Mouse (Mus musculus): Measurements from ENCODE around the gene Cenpi.
"Not testable (repeated sequence)": the region's sequence is repeated elsewhere in the genome, so short reads cannot be mapped to it uniquely, and the experiment has no call there.

The Cenpi gene

GRCm38 (mm10) chrX:134307534-134308274 is at the start of gene Cenpi:
TSS of gene Cenpi (plus strand) at chrX:134308084.
- peak; percentile 36 for DNase-seq (ENCODE audit: low spot score)

- DNase-seq (ENCODE audit: low spot score) = no peak
These were observed 46.7 kb upstream of the Cenpi start for GRCm38 (mm10) chrX:134261191-134261590.

DNA sequence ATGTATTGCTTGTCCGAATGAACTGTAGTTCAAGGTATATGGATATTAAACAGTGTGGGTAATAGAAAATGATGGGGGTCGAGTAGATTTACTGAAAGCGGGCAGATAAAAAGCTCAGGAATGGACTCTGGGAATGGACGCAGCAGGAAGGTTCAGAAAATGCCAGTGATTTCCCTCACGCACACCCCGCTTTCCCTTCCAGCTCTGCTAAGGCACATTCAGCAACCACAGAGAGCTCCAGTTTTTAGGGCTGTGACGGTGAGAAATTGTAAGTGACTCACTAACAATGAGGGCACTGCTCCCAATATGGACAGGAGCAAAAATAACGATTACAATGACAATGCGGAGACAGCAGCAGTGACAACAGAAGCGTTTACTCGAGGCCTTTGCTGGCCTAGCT is 45.8 kb upstream of the Cenpi start:
- no peak for DNase-seq (ENCODE audit: low spot score)

GRCm38 (mm10) chrX:134275715-134276114 is 32.2 kb upstream of the Cenpi start:
- DNase-seq (ENCODE audit: low spot score) = no peak

DNA sequence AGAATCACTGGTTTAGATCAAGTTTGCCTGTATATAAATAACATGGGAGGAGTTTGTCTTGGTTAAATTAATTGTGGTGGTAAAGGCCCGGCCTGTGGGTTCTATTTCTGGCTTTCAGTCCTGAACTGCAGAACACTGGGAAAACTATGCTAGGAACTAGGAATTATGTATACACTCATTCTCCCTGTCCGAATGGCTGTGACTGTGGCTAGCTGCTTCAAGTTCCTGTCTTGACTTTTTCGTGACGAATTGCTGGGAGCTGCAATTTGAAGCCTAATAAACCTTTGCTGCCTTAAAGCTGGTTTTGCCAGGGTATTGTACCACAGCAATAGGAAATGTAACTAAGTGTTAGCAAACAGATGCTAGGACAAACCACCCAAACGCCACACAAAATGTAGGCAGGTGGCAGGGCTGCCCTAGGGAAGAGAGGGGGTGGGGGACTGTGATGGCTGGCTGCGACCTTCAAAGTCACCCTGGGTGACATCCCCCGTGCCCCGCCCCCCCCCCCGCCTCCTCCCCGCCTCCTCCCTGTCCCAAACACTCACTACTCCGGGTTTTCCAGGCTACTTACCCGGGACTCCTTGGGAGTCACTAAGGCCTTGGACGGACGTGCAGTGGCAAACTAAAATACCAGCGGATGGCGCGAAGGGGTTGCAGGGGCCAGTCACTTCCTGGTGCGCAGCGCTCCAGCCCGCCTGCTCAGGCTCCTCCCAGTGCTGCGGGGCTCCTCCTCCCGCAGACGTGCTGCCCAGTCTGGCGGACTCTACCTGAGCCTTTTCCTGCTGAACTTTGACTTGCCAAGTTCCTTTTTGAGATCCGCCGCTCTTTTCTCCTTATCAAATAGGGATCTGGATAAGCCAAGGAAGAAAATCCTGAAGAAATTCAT is 31.4 kb upstream of the Cenpi start, which contains the start of gene Trmt2b:
Gene Trmt2b, minus strand, starts transcription at position 710 of the 886 bp plus-strand sequence.
- peak; percentile 13 for DNase-seq (ENCODE audit: low spot score)

DNA sequence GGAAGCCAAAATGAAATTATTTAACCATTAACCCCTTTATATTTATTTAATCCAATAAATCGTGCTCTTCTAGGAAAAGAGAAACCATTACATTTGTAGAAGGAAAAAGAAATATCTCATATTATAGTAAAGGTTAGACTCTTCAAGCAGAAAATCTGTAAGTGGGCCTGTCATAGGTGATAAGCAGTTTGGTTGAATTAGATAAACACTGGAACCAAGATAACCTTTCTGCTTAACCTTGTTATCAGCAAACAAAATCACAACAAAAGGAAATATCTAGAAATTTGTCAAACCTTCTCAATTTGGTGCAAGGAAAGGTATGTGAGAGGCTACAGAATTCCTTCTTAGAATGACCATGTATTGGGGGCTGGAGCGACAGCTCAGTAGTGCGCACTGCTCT is 27.4 kb upstream of the Cenpi start:
- DNase-seq (ENCODE audit: low spot score) = no peak

DNA sequence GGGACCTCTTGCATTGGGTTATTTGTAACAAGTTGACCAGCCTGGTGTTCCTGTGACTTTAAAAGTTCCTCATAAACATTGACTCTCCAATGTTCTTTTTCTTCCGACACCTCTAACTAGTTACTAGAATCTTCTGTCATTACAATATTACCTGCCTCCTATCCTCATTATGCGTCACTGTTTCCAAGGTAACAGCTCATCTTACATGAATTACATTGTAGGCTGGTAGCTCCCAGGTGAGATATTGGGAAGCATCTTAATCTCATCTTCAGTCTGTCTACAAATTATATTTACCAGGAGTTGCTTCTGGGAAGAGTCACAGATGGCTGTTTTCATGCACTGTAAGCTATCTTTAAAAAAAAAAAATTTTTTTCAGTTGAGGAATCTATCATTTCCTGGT is 22.8 kb upstream of the Cenpi start:
- no peak for DNase-seq (ENCODE audit: low spot score)

GRCm38 (mm10) chrX:134285791-134286190 is 22.1 kb upstream of the Cenpi start:
- no peak for DNase-seq (ENCODE audit: low spot score)

DNA sequence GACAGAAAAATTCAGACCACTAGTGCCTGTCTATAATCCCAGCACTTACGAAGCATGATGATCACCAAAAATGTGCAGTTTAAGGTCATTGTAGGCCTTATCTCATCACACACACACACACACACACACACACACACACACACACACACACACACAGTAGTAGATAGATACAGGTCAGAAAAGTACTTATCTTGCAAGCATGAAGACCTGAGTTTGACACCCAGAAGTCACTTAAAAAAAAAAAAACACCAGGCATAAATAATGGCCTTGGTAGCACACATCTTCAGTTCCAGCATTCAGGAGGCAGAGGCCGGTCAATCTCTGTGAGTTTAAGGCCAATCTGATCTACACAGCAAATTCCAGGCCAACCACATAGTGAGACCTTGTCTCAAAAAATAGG is 20.6 kb upstream of the Cenpi start:
- DNase-seq (ENCODE audit: low spot score) = no peak

GRCm38 (mm10) chrX:134296301-134296700 is 11.6 kb upstream of the Cenpi start:
- no peak for DNase-seq (ENCODE audit: low spot score)

DNA sequence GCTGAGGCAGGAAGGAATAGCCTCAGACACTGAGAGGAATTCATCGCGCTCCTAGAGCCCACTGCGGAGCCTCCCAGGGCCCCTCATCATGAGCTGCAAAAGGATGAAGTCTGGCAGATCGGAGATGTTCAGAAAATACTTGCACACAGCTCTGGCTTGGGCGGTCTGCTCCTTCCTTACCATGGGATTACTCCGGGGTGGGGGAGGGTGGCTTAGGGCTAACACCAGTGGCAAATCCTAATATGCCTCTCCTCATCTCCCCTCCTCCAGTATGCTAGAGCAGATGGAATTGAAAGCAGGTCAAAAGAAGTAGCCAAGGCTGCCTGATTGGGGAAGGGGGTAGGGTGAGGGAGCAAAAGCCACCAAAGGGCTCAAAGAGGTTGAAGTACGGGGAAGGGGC is 11.1 kb upstream of the Cenpi start:
- DNase-seq (ENCODE audit: low spot score) = no peak

DNA sequence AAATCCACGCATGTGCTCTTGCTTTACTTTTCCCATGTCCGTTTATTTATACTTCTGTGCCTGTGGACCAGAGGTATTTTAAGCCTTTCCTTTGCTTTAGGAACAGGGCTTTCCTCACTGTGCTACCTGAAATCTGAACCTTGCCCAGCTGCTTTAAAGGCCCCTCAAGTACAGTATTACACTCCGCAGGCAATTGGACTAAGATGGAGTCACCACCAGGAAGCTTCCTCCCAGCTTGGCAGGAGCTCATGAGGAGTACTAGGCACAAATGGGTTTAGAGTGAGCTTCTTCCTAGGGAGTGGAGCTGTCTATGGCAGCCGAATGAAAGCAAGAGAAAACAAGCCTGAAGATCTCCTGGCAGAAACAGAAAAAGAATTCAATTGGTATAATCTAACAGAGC is 10.7 kb upstream of the Cenpi start:
- no peak for DNase-seq (ENCODE audit: low spot score)

DNA sequence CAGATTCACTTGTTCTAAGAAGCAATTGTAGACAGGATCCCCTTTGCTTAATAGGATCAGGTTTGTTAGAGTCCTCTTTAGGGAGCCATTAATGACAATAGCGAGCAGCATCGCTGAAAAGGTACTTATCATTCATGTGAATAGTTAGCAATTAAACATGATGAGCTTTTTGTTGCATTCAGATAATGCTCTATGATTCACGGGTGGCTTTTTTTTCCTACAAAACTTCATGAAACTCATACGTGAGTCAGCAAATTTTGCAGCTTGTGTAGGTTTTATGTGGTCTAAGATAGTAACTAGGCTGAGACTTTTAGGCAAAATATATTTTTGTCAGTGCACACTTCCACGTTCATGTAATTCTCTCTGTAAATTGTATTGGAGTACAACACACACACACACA is 7.7 kb upstream of the Cenpi start:
- DNase-seq (ENCODE audit: low spot score) = no peak

- DNase-seq (ENCODE audit: low spot score) = no peak
These were observed 4.6 kb upstream of the Cenpi start for GRCm38 (mm10) chrX:134303287-134303686.

DNA sequence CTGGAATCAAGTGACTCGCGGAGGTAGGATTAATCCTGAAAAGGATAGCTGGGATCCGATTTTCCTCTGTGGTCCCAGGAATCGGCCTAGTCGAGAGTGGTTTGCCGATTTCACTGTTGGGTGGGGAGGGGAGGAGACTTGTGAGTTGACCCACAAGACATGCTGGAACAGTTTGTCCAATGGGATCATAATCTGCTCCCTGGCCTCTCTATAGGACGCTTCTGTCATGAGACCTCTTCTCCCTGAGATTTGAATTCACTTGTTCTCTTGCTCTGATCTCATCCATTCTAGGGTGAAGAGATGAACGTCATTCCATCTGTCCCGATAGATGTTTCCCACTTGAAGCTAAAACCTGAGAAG is 371 bp downstream of the Cenpi start:
- no peak for DNase-seq (ENCODE audit: low spot score)

DNA sequence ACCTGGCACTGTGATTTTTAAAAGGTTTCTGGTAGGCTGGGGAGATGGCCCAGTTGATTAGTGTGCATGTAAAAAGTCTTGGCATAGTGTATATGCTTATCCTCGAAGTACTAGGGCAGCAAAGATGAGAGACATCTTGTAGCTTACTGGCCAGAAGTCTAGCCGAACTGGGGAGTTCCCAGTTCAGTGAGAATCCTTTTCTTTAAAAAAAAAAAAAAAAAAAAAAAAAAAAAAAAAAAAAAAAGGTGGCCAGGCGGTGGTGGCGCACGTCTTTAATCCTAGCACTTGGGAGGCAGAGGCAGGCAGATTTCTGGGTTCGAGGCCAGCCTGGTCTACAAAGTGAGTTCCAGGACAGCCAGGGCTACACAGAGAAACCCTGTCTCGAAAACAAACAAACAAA is 3.3 kb downstream of the Cenpi start:
- not testable (repeated sequence) for DNase-seq (ENCODE audit: low spot score)

DNA sequence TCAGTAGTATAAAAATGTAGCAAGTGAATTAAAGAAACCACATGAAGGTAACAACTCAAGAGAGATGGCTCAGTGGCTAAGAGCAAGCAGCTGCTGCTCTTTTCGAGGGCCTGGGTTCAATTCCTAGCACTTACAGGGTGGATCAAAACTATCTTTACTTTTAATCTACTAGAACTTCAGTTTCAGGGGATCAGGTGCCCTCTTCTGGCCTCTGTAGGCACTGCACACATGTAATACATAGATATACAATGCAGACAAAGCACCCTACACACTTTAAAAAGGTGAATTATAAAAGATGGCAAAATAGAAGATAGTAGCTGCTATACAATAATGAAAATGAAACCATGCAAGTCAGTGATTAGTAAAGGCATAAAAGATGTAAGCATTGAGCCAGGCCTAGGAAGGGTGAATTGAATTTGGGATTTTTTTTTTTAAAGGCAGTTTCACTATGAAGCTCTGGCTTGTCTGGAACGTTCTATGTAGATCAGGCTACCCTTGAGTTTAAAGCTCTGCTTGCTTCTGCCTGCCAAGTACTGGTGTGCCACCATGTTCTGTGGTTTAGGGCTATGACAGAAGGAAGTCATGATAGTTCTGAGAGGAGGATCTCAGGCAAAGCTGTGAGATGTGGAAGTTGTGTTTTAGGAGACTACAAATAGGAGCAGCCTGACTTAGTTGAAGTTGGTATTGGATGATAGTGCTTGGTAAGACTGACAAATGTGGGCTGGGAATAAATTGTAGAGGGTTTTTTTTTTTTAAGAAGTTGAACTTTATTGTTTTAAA is 11.5 kb downstream of the Cenpi start:
- no peak for DNase-seq (ENCODE audit: low spot score)

- DNase-seq (ENCODE audit: low spot score) = no peak
These were observed 25.4 kb downstream of the Cenpi start for GRCm38 (mm10) chrX:134333280-134333679.

DNA sequence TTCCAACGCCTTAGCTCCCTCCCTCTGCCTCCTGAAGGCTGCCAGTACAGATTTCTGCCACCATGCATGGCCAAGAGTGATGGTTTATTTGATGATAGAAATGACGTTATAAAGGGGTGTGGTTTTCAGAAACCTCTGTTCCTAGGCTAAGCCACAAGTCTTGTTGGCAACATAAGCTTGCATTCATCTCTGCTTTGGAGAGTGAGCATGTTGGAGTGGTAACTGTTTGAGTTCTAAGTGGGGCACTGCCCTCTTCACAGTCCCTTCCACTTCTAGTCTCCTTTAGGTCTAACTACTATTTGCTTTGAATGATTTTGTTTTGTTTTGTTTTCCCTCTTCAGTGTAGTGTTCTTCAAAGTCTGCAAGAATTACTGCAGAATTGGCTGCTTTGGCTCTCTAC is 34.9 kb downstream of the Cenpi start:
- DNase-seq (ENCODE audit: low spot score) = no peak

DNA sequence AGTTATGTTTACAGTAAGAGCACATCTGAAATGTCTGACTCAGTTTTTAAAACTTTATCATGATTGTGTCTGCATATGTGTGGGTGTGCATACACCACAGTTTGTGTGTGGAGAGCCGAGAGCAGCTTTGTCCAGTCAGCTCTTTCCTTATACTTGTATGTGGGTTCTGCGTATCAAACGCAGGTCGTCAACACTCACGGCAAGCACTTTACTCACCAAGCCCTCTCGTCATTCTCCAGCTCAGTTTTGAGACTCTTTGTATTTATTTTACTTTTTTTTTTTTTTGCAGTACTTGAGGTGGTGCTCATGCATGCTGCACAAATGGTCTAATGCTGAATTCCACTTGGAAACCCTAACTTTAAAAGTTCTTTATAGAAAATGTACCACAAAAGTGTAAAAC is 42.3 kb downstream of the Cenpi start:
- DNase-seq (ENCODE audit: low spot score) = no peak

DNA sequence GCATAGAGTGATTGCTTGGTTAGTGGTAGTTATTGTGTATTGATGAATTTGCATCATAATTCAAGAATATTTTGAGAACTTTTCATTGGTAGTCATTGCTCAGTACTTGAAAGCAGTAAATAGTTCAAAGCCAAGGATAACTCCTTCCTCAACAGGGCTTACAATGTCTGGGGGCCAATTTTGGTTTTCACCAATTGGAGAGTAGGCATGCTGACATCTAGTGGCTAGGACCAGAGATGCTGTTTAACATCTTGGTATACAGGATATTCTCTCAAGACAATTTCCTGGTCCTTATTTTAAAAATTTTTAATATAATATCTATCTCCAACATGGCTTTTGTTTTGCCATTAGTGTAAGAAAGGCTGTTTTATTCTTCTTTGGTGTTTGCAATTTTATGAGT is 46.0 kb downstream of the Cenpi start:
- no peak for DNase-seq (ENCODE audit: low spot score)

DNA sequence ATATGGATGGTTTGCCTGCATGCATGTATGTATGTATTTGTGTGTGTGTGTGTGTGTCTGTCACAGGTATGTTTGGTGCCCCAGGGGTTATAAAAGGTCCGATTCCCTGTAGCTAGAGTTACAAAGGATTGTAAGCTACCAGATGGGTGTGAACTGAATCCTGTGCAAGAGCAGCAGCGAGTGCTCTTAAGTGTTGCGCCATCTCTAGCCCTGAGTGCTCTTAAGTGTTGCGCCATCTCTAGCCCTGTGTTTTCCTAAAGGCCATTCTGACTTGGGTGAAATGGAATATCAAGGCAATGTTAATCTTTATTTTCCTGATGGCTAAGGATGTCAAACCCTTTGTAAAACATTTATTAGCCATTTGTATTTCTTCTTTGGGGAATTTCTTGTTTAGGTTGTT is 51.5 kb downstream of the Cenpi start:
- no peak for DNase-seq (ENCODE audit: low spot score)

GRCm38 (mm10) chrX:134362156-134362555 is 54.3 kb downstream of the Cenpi start:
- no peak for DNase-seq (ENCODE audit: low spot score)
